8 mouse cellular contexts compared by ENCODE assay signal in genomic region chr6:88843241-88843640, GRCm38 (mm10). TPM values are rescaled to one million over a fixed set of nuclear protein-coding genes. Genes with fewer than 3 reads are reported as not detected.
DNase-seq lines count a peak whose midpoint lies in the region; ATAC-seq and TF ChIP-seq lines count a peak whose summit lies in the region.

No protein-coding gene starts in this region.

- H3K9ac ChIP-seq in heart, embryonic 11.5 days (ENCODE audit: low read depth, low read length), result peak overlapping the region; percentile 81

- WGBS in heart, embryonic 11.5 days (ENCODE audit: insufficient replicate concordance), result 68% methylated on average over 7 of the region's 7 CpGs
- WGBS in hindbrain, embryonic 10.5 days, result 74% methylated on average over 7 of the region's 7 CpGs
- 75% methylated on average over 7 of the region's 7 CpGs for WGBS in midbrain, embryonic 10.5 days

- no peak for ATAC-seq in heart, embryonic 11.5 days (replicated peaks; ENCODE audit: insufficient number of reproducible peaks, low FRiP score, low TSS enrichment)

- H3K9me3 ChIP-seq in heart, embryonic 11.5 days (replicated peaks; ENCODE audit: control insufficient read depth, low read length), result no peaks in the 10 kb centered on the region
- H3K9me3 ChIP-seq in hindbrain, embryonic 10.5 days, result no peaks in the 10 kb centered on the region
- no peaks in the 10 kb centered on the region for H3K9me3 ChIP-seq in midbrain, embryonic 10.5 days (replicated peaks)

- H3K4me1 ChIP-seq in heart, embryonic 11.5 days (ENCODE audit: control insufficient read depth, insufficient read depth, low read length), result peaks cover 12% of the 10 kb centered on the region
- peaks cover 13% of the 10 kb centered on the region for H3K4me1 ChIP-seq in bone marrow macrophage, adult 2 months (ENCODE audit: control insufficient read depth, insufficient read depth, low read length)
- H3K4me1 ChIP-seq in hindbrain, embryonic 10.5 days (replicated peaks), result peaks cover 32% of the 10 kb centered on the region
- peaks cover 28% of the 10 kb centered on the region for H3K4me1 ChIP-seq in midbrain, embryonic 10.5 days

- TF ChIP-seq POLR2A in bone marrow macrophage, adult 2 months (IDR thresholded peaks at IDR 0.05; ENCODE audit: borderline replicate concordance, low read depth, low read length), result no peak

- 0 out of 2 replicates have a peak overlapping the region, but pooled peaks have one; percentile 84 for H3K27ac ChIP-seq in heart, embryonic 11.5 days (ENCODE audit: low read depth, low read length)
- no peak overlapping the region for H3K27ac ChIP-seq in bone marrow macrophage, adult 2 months (ENCODE audit: insufficient read depth, low read depth, low read length)
- peak overlapping the region; percentile 91 for H3K27ac ChIP-seq in hindbrain, embryonic 10.5 days
- peak overlapping the region; percentile 89; the same call in 1 of the 2 replicates for H3K27ac ChIP-seq in midbrain, embryonic 10.5 days (replicated peaks)

- TF ChIP-seq CTCF in bone marrow macrophage, adult 2 months (IDR thresholded peaks at IDR 0.05; ENCODE audit: low read depth, low read length), result no peak

- H3K4me2 ChIP-seq in heart, embryonic 11.5 days, result peak overlapping the region; percentile 85

- no peak for DNase-seq in heart, adult 8-10 months (ENCODE audit: low spot score)
- no peak for DNase-seq in hindbrain, embryonic 10.5 days (ENCODE audit: low spot score)
- no peak for DNase-seq in midbrain, embryonic 10.5 days (ENCODE audit: low spot score)
- DNase-seq in urinary bladder, postnatal 14 days (ENCODE audit: low spot score), result no peak
- no peak for DNase-seq in layer of hippocampus, postnatal 25 days (ENCODE audit: extremely low spot score in 1 of 2, low spot score in 1 of 2)
- DNase-seq in frontal cortex, adult 2 months (ENCODE audit: extremely low spot score in 1 of 2, low spot score in 1 of 2), result no peak

- H3K4me3 ChIP-seq in heart, embryonic 11.5 days (ENCODE audit: low read depth, low read length), result peak overlapping the region; percentile 84
- peak overlapping the region; percentile 72; the same call in 1 of the 2 replicates for H3K4me3 ChIP-seq in bone marrow macrophage, adult 2 months (ENCODE audit: insufficient read depth, low read length)
- peak overlapping the region; percentile 70 for H3K4me3 ChIP-seq in hindbrain, embryonic 10.5 days
- H3K4me3 ChIP-seq in midbrain, embryonic 10.5 days, result peak overlapping the region; percentile 79

- H3K36me3 ChIP-seq in heart, embryonic 11.5 days (ENCODE audit: control insufficient read depth, insufficient read depth, low read length), result no peaks in the 10 kb centered on the region
- peaks cover 40% of the 10 kb centered on the region for H3K36me3 ChIP-seq in hindbrain, embryonic 10.5 days
- peaks cover 33% of the 10 kb centered on the region for H3K36me3 ChIP-seq in midbrain, embryonic 10.5 days

- H3K27me3 ChIP-seq in heart, embryonic 11.5 days (ENCODE audit: control insufficient read depth, insufficient read depth, low read length), result no peaks in the 10 kb centered on the region
- no peaks in the 10 kb centered on the region; the same call in 1 of the 2 replicates for H3K27me3 ChIP-seq in hindbrain, embryonic 10.5 days (ENCODE audit: insufficient read depth, poor library complexity, severe bottlenecking)
- peaks cover 8% of the 10 kb centered on the region; the same call in 1 of the 2 replicates for H3K27me3 ChIP-seq in midbrain, embryonic 10.5 days (ENCODE audit: low read depth, poor library complexity, severe bottlenecking)

RNA-seq across cellular contexts. Expression of gene Abtb1, which starts 1.5 kb away (rescaled TPM):
- 16.0 and 18.2 TPM in 2 replicates for polyA plus RNA-seq in heart, embryonic 11.5 days (2014; fragmentation: Nextera tagmentation; extraction: Ambion mirVana)
- total RNA-seq in heart, adult 8-10 months (2022), result 10 to 100 TPM; 18.8 to 27.6 (median 23.8) TPM
- polyA plus RNA-seq in bone marrow macrophage, adult 2 months (2012; ENCODE audit: insufficient read depth, insufficient read length, missing spikeins), result 33.6 and 40.7 TPM in 2 replicates
- 27.2 and 27.5 TPM in 2 replicates for polyA plus RNA-seq in hindbrain, embryonic 10.5 days (2016; fragmentation: Nextera tagmentation; extraction: Ambion mirVana)
- polyA plus RNA-seq in midbrain, embryonic 10.5 days (2016; fragmentation: Nextera tagmentation; extraction: Ambion mirVana), result 22.5 and 26.3 TPM in 2 replicates
- total RNA-seq in layer of hippocampus, postnatal 25 days (2021), result 10 to 100 TPM; 32.7 to 34.1 TPM
- polyA plus RNA-seq in frontal cortex, adult 2 months (2012; rRNA removed), result 75.4 and 82.3 TPM in 2 replicates

RNA-seq across cellular contexts. Expression of gene Podxl2, which starts 31.6 kb away (rescaled TPM):
- 26.4 and 27.2 TPM in 2 replicates for polyA plus RNA-seq in heart, embryonic 11.5 days (2014; fragmentation: Nextera tagmentation; extraction: Ambion mirVana)
- 10 to 100 TPM; 13.7 to 14.8 (median 14.2) TPM for total RNA-seq in heart, adult 8-10 months (2022)
- 1.9 TPM in 1 of 2 replicates, not detected in the other for polyA plus RNA-seq in bone marrow macrophage, adult 2 months (2012; ENCODE audit: insufficient read depth, insufficient read length, missing spikeins)
- 81.1 and 182 TPM in 2 replicates for polyA plus RNA-seq in hindbrain, embryonic 10.5 days (2016; fragmentation: Nextera tagmentation; extraction: Ambion mirVana)
- polyA plus RNA-seq in midbrain, embryonic 10.5 days (2016; fragmentation: Nextera tagmentation; extraction: Ambion mirVana), result 69.4 and 117 TPM in 2 replicates
- total RNA-seq in layer of hippocampus, postnatal 25 days (2021), result 100 to 1,000 TPM; 178 to 179 TPM
- 609 and 620 TPM in 2 replicates for polyA plus RNA-seq in frontal cortex, adult 2 months (2012; rRNA removed)

RNA-seq across cellular contexts. Expression of gene Mcm2, which starts 55.3 kb away (rescaled TPM):
- polyA plus RNA-seq in heart, embryonic 11.5 days (2014; fragmentation: Nextera tagmentation; extraction: Ambion mirVana), result 119 and 138 TPM in 2 replicates
- 1 to 10 TPM; 4.7 to 6.7 (median 5.6) TPM for total RNA-seq in heart, adult 8-10 months (2022)
- 11.1 and 12.7 TPM in 2 replicates for polyA plus RNA-seq in bone marrow macrophage, adult 2 months (2012; ENCODE audit: insufficient read depth, insufficient read length, missing spikeins)
- polyA plus RNA-seq in hindbrain, embryonic 10.5 days (2016; fragmentation: Nextera tagmentation; extraction: Ambion mirVana), result 222 and 292 TPM in 2 replicates
- polyA plus RNA-seq in midbrain, embryonic 10.5 days (2016; fragmentation: Nextera tagmentation; extraction: Ambion mirVana), result 290 and 301 TPM in 2 replicates
- 1 to 10 TPM; 5.5 to 6.6 TPM for total RNA-seq in layer of hippocampus, postnatal 25 days (2021)
- 4.2 and 4.4 TPM in 2 replicates for polyA plus RNA-seq in frontal cortex, adult 2 months (2012; rRNA removed)

RNA-seq across cellular contexts. Expression of gene Tpra1, which starts 58.8 kb away (rescaled TPM):
- 40.1 and 41.8 TPM in 2 replicates for polyA plus RNA-seq in heart, embryonic 11.5 days (2014; fragmentation: Nextera tagmentation; extraction: Ambion mirVana)
- total RNA-seq in heart, adult 8-10 months (2022), result 10 to 100 TPM; 29.0 to 36.3 (median 32.2) TPM
- 72.9 and 86.3 TPM in 2 replicates for polyA plus RNA-seq in bone marrow macrophage, adult 2 months (2012; ENCODE audit: insufficient read depth, insufficient read length, missing spikeins)
- 60.5 and 62.3 TPM in 2 replicates for polyA plus RNA-seq in hindbrain, embryonic 10.5 days (2016; fragmentation: Nextera tagmentation; extraction: Ambion mirVana)
- polyA plus RNA-seq in midbrain, embryonic 10.5 days (2016; fragmentation: Nextera tagmentation; extraction: Ambion mirVana), result 56.0 and 57.6 TPM in 2 replicates
- 10 to 100 TPM; 35.1 to 45.1 TPM for total RNA-seq in layer of hippocampus, postnatal 25 days (2021)
- 92.8 and 93.3 TPM in 2 replicates for polyA plus RNA-seq in frontal cortex, adult 2 months (2012; rRNA removed)
